Mouse (Mus musculus) lung, embryonic 15.5 days (tissue): ENCODE results near the gene Wfdc1. TPM values are rescaled to one million over a fixed set of nuclear protein-coding genes. Genes with fewer than 3 reads are reported as not detected.

Source experiments
- ATAC-seq: fragments of 200-750 bp; cut with Nextera tagmentation; 2 replicates; pipeline ENCODE4 v1.8.0; 2017; ENCODE audit warnings: moderate number of reproducible peaks, borderline replicate concordance; ENCODE audit not compliant: low FRiP score, low TSS enrichment; ENCODE audit errors: extremely low read depth
- H3K27ac ChIP-seq: fragments of 300-500 bp; sonication (generic); 2 replicates; pipeline ENCODE4 v1.5.1; 2015; ENCODE audit warnings: moderate library complexity, mild to moderate bottlenecking, inconsistent platforms
- H3K27me3 ChIP-seq: fragments of 300-500 bp; sonication (generic); 2 replicates; pipeline ENCODE4 v1.6.1; 2015; ENCODE audit warnings: inconsistent platforms
- H3K36me3 ChIP-seq: fragments of 300-500 bp; sonication (generic); 2 replicates; pipeline ENCODE4 v1.6.1; 2015; ENCODE audit warnings: inconsistent platforms
- H3K4me1 ChIP-seq: fragments of 300-500 bp; sonication (generic); 2 replicates; pipeline ENCODE4 v1.6.1; 2015; ENCODE audit warnings: inconsistent platforms
- H3K4me2 ChIP-seq: fragments of 300-500 bp; sonication (generic); 2 replicates; pipeline ENCODE4 v1.6.1; 2015; ENCODE audit warnings: inconsistent platforms, mild to moderate bottlenecking, moderate library complexity
- H3K4me3 ChIP-seq: fragments of 300-500 bp; sonication (generic); 2 replicates; pipeline ENCODE4 v1.5.1; 2015; ENCODE audit warnings: mild to moderate bottlenecking, inconsistent platforms
- H3K9ac ChIP-seq: fragments of 300-500 bp; sonication (generic); 2 replicates; pipeline ENCODE4 v1.6.1; 2015; ENCODE audit warnings: inconsistent platforms
- H3K9me3 ChIP-seq: fragments of 300-500 bp; sonication (generic); 2 replicates; pipeline ENCODE4 v1.6.1; 2016; ENCODE audit warnings: inconsistent platforms
- WGBS: fragments of 180-500 bp; shearing (Covaris S2); methylation state at CpG from one replicate; pipeline ENCODE4 v1.1.7; 2015; 5-methylcytosine and 5-hydroxymethylcytosine counted together
- polyA plus RNA-seq: library from polyadenylated mRNA; unstranded; fragments of >200 nt; fragmentation: Nextera tagmentation; extraction: Ambion mirVana; gene quantifications from 2 replicates; pipeline ENCODE4 v1.2.1, GENCODE M21; 2015

Gene Wfdc1
- polyA plus RNA-seq, 1 experiment from 2014 or later = 6.3 TPM

- 96% methylated on average over 1 of the region's 1 CpGs for WGBS
- H3K9me3 ChIP-seq = no peaks in the 10 kb centered on the region
- no peak overlapping the region for H3K4me2 ChIP-seq
- no peaks in the 10 kb centered on the region for H3K27me3 ChIP-seq
- ATAC-seq = no peak
- H3K27ac ChIP-seq = no peak overlapping the region
- H3K9ac ChIP-seq = no peak overlapping the region
- H3K36me3 ChIP-seq = no peaks in the 10 kb centered on the region
- no peak overlapping the region for H3K4me3 ChIP-seq
- no peaks in the 10 kb centered on the region for H3K4me1 ChIP-seq
These were observed 23.2 kb upstream of the Wfdc1 start for GRCm38 (mm10) chr8:119642960-119643359.

GRCm38 (mm10) chr8:119644429-119644960, 21.7 kb upstream of the Wfdc1 start:
- ATAC-seq = no peak
- WGBS = 69% methylated on average over 17 of the region's 17 CpGs
- no peak overlapping the region for H3K4me2 ChIP-seq
- H3K4me1 ChIP-seq = no peaks in the 10 kb centered on the region
- no peaks in the 10 kb centered on the region for H3K36me3 ChIP-seq
- H3K27ac ChIP-seq = no peak overlapping the region
- no peaks in the 10 kb centered on the region for H3K9me3 ChIP-seq
- H3K9ac ChIP-seq = no peak overlapping the region
- no peaks in the 10 kb centered on the region for H3K27me3 ChIP-seq
- H3K4me3 ChIP-seq = no peak overlapping the region

GRCm38 (mm10) chr8:119644981-119645597, 21.1 kb upstream of the Wfdc1 start:
- Histone ChIP-seq H3K27me3 (no peaks in the 10 kb centered on the region), H3K4me1 (no peaks in the 10 kb centered on the region), H3K27ac (no peak overlapping the region), H3K36me3 (no peaks in the 10 kb centered on the region), H3K4me2 (no peak overlapping the region), H3K9ac (no peak overlapping the region), H3K4me3 (no peak overlapping the region), H3K9me3 (no peaks in the 10 kb centered on the region)
- no peak for ATAC-seq
- WGBS = 66% methylated on average over 18 of the region's 18 CpGs

- no peaks in the 10 kb centered on the region for H3K36me3 ChIP-seq
- 70% methylated on average over 3 of the region's 3 CpGs for WGBS
- ATAC-seq = no peak
These were observed 20.0 kb upstream of the Wfdc1 start for GRCm38 (mm10) chr8:119646197-119646596.

GRCm38 (mm10) chr8:119646846-119647245, 19.3 kb upstream of the Wfdc1 start:
- Histone ChIP-seq H3K9me3 (no peaks in the 10 kb centered on the region), H3K27ac (no peak overlapping the region), H3K36me3 (no peaks in the 10 kb centered on the region), H3K27me3 (no peaks in the 10 kb centered on the region), H3K9ac (no peak overlapping the region), H3K4me2 (no peak overlapping the region), H3K4me1 (no peaks in the 10 kb centered on the region), H3K4me3 (no peak overlapping the region)
- no peak for ATAC-seq
- WGBS = 71% methylated on average over 7 of the region's 7 CpGs

More at GRCm38 (mm10) chr8:119646197-119646596, 20.0 kb upstream of the Wfdc1 start:
- Histone ChIP-seq H3K4me1 (no peaks in the 10 kb centered on the region), H3K9me3 (no peaks in the 10 kb centered on the region), H3K4me2 (no peak overlapping the region), H3K9ac (no peak overlapping the region), H3K27me3 (no peaks in the 10 kb centered on the region), H3K4me3 (no peak overlapping the region), H3K27ac (no peak overlapping the region)

GRCm38 (mm10) chr8:119651324-119651723, 14.8 kb upstream of the Wfdc1 start:
- Histone ChIP-seq H3K4me2 (no peak overlapping the region), H3K9me3 (no peaks in the 10 kb centered on the region), H3K4me3 (no peak overlapping the region), H3K27me3 (no peaks in the 10 kb centered on the region), H3K36me3 (no peaks in the 10 kb centered on the region), H3K4me1 (no peaks in the 10 kb centered on the region), H3K9ac (no peak overlapping the region), H3K27ac (no peak overlapping the region)
- 16% methylated on average over 2 of the region's 2 CpGs for WGBS
- ATAC-seq = no peak

GRCm38 (mm10) chr8:119656709-119657464, 9.3 kb upstream of the Wfdc1 start:
- H3K27me3 ChIP-seq = no peaks in the 10 kb centered on the region
- H3K9ac ChIP-seq = no peak overlapping the region
- no peak overlapping the region for H3K27ac ChIP-seq
- no peak overlapping the region for H3K4me3 ChIP-seq
- H3K9me3 ChIP-seq = no peaks in the 10 kb centered on the region
- WGBS = 37% methylated on average over 5 of the region's 5 CpGs
- peaks cover 12% of the 10 kb centered on the region for H3K4me1 ChIP-seq
- H3K36me3 ChIP-seq = no peaks in the 10 kb centered on the region
- no peak for ATAC-seq
- no peak overlapping the region for H3K4me2 ChIP-seq

- H3K36me3 ChIP-seq = no peaks in the 10 kb centered on the region
- H3K4me2 ChIP-seq = 0 out of 2 replicates have a peak overlapping the region, but pooled peaks have one; percentile 17
- H3K9me3 ChIP-seq = no peaks in the 10 kb centered on the region
- no peak overlapping the region for H3K27ac ChIP-seq
- no peaks in the 10 kb centered on the region for H3K27me3 ChIP-seq
- 11% methylated on average over 9 of the region's 9 CpGs for WGBS
- no peak overlapping the region; the same call in 1 of the 2 replicates for H3K9ac ChIP-seq
- no peak overlapping the region for H3K4me3 ChIP-seq
- peaks cover 22% of the 10 kb centered on the region for H3K4me1 ChIP-seq
- ATAC-seq = peak; percentile 55; the same call in 1 of the 2 replicates
These were observed 5.1 kb upstream of the Wfdc1 start for GRCm38 (mm10) chr8:119661081-119661480.

GRCm38 (mm10) chr8:119661892-119662291, 4.3 kb upstream of the Wfdc1 start:
- WGBS = 68% methylated on average over 6 of the region's 6 CpGs
- Histone ChIP-seq H3K4me2 (no peak overlapping the region), H3K27me3 (no peaks in the 10 kb centered on the region), H3K36me3 (no peaks in the 10 kb centered on the region), H3K4me3 (no peak overlapping the region), H3K27ac (no peak overlapping the region), H3K9ac (no peak overlapping the region), H3K9me3 (no peaks in the 10 kb centered on the region), H3K4me1 (peaks cover 27% of the 10 kb centered on the region)
- ATAC-seq = no peak

GRCm38 (mm10) chr8:119663440-119663839, 2.7 kb upstream of the Wfdc1 start:
- H3K9me3 ChIP-seq = no peaks in the 10 kb centered on the region
- ATAC-seq = no peak
- no peak overlapping the region for H3K4me3 ChIP-seq
- peaks cover 27% of the 10 kb centered on the region for H3K4me1 ChIP-seq
- 65% methylated on average over 11 of the region's 11 CpGs for WGBS
- no peak overlapping the region for H3K27ac ChIP-seq
- no peaks in the 10 kb centered on the region for H3K36me3 ChIP-seq
- no peaks in the 10 kb centered on the region for H3K27me3 ChIP-seq
- no peak overlapping the region for H3K9ac ChIP-seq
- H3K4me2 ChIP-seq = no peak overlapping the region

- H3K27me3 ChIP-seq = no peaks in the 10 kb centered on the region
- H3K27ac ChIP-seq = no peak overlapping the region
- H3K4me2 ChIP-seq = no peak overlapping the region
- no peak; the same call in 1 of the 2 replicates for ATAC-seq
- no peaks in the 10 kb centered on the region for H3K9me3 ChIP-seq
- WGBS = 54% methylated on average over 6 of the region's 6 CpGs
- H3K4me3 ChIP-seq = no peak overlapping the region
- no peak overlapping the region for H3K9ac ChIP-seq
- H3K36me3 ChIP-seq = no peaks in the 10 kb centered on the region
- H3K4me1 ChIP-seq = peaks cover 39% of the 10 kb centered on the region
These were observed 895 bp upstream of the Wfdc1 start for GRCm38 (mm10) chr8:119665270-119665669.

GRCm38 (mm10) chr8:119668447-119668846, 2.3 kb downstream of the Wfdc1 start:
- no peak for ATAC-seq
- Histone ChIP-seq H3K9me3 (no peaks in the 10 kb centered on the region), H3K27me3 (no peaks in the 10 kb centered on the region), H3K36me3 (no peaks in the 10 kb centered on the region), H3K4me2 (no peak overlapping the region), H3K4me3 (no peak overlapping the region), H3K4me1 (peaks cover 42% of the 10 kb centered on the region), H3K9ac (no peak overlapping the region), H3K27ac (no peak overlapping the region)
- WGBS = 74% methylated on average over 9 of the region's 9 CpGs
